Mouse (Mus musculus) ES-E14 (cell line): ENCODE measurements at regions not wholly inside any gene's neighbourhood (a gene's known extent, or its start where the extent isn't known, plus 50 kb on each side); places are given as distances from the start of the nearest gene placed in this dataset.

Source experiments
- CHD2 ChIP-seq: IDR thresholded peaks from 2 replicates; pipeline ENCODE4 v1.6.1; 2014; ENCODE audit warnings: mild to moderate bottlenecking, low read depth, low read length, inconsistent platforms
- HCFC1 ChIP-seq: IDR thresholded peaks from 2 replicates; pipeline ENCODE4 v1.6.1; 2012; ENCODE audit warnings: low read length, inconsistent platforms, borderline replicate concordance; ENCODE audit not compliant: insufficient read depth
- ZC3H11A ChIP-seq: IDR thresholded peaks from 2 replicates; pipeline ENCODE4 v1.6.1; 2012; ENCODE audit warnings: low read depth, mild to moderate bottlenecking, inconsistent platforms, low read length, borderline replicate concordance
- ZNF384 ChIP-seq: IDR thresholded peaks from 2 replicates; pipeline ENCODE4 v1.6.1; 2012; ENCODE audit warnings: low read depth, low read length, inconsistent platforms

DNA sequence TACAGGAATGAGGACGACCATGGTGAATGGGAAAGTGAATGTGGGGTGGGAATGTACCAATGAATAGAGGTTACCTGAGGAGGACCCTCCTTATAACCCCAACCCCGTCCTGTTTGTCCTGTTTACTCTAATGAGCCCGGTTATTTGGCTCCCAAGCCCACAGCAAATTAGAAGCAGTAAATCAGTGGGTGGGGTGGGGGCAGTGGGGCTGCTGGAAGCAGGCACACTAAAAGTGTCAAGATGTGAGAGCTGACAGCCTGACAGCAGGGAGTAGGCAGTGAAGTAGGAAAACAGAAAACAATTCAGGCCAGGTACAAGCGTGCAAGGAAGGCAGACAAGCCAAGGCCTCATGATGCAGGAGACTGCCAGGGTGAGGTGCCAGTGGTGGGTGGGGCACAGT is 108.1 kb upstream of the Pja1 start:
- TF ChIP-seq ZNF384 (no peak), ZC3H11A (no peak), CHD2 (no peak), HCFC1 (no peak)
